Mouse (Mus musculus): ENCODE results near the gene Aldh3b2.

DNA sequence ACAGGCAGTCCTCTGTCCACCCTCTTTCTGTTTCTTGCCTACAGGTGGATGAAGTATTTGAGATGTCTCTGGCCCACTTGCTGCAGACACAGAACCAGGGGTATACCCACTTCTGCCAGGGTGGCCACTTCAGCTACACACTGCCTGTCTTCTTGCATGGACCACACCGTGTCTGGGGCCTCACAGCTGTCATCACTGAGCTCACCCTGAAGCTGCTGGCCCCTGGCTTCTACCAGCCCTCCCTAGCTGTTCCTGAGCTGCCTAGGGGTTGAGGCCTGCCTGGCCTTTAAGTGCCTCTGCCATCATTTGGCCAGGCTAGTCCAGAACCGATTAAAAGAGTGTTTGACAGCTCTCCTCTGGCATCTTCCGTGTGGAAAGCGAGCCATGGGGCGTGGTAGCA, 29.6 kb downstream of the Aldh3b2 start:
- TF ChIP-seq GATA1 (IDR thresholded peaks at IDR 0.05; ENCODE audit: borderline replicate concordance, low read length), result no peak
- no peak for TF ChIP-seq FLI1 (IDR thresholded peaks at IDR 0.05; ENCODE audit: low read length)
